Mouse (Mus musculus) layer of hippocampus, postnatal 10 days (tissue): Measurements from ENCODE around the gene Igsf21. TPM values are rescaled to one million over a fixed set of nuclear protein-coding genes. Genes with fewer than 3 reads are reported as not detected.

ENCODE experiments used
- DNase-seq, 2 experiments: peaks; one replicate each; pipeline ENCODE4 v3.0.0; 2021; ENCODE audit warnings: low spot score in 2 of 2
- total RNA-seq, 2 experiments: library from RNA; stranded (reverse); gene quantifications; 2 replicates each; pipeline ENCODE4 v1.2.3; 2021

The Igsf21 gene
- total RNA-seq, 2 experiments from 2014 or later = 96.1 to 97.0 TPM

- DNase-seq = no peak
Measured at GRCm38 (mm10) chr4:140147079-140147840, 99.3 kb downstream of the Igsf21 start.

GRCm38 (mm10) chr4:140143884-140144525 is 102.6 kb downstream of the Igsf21 start:
- no peak for DNase-seq

DNA sequence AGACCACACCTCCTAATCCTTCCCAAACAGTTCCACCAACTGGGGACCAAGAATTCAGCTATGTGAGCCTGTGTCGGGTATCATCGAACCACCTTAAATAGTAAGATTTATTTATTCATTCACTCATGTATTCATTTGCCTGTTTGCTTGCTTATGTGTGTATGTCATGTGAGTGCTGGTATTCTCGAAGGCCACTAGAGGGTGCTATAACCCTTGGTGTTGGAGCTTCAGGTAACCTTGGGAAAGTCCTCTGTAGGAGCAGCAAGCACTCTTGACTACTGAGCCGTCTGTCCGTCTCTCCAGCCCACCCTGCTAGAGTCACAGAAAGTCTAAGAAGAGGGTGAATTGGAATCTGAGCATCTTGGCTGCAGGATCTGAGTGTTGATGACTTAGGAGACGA is 103.4 kb downstream of the Igsf21 start:
- DNase-seq = no peak

DNA sequence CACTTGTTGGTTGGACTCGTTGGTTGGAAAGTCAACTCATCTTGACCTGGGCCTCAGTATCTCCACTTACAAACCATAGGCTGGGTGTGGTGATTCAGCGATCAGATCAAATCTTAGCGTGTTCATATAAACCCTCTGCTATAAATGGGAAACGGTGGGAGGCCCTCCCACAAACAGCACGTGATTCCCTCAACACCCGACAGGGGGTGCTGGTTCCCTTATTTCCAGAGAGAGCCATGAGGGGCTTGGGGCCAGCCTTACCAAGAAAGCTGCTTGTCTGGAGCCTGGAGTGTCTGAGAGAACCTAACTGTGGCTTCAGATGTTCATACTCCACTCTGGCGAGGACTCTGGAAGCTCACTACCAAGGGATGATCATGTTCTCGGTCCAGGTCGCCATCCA is 106.1 kb downstream of the Igsf21 start:
- peak; percentile 65 to 67 for DNase-seq

GRCm38 (mm10) chr4:140138846-140139245 is 107.7 kb downstream of the Igsf21 start:
- no peak for DNase-seq

- no peak for DNase-seq
Measured at GRCm38 (mm10) chr4:140131625-140132321, 114.8 kb downstream of the Igsf21 start.

GRCm38 (mm10) chr4:140131201-140131600 is 115.4 kb downstream of the Igsf21 start:
- no peak for DNase-seq

GRCm38 (mm10) chr4:140129553-140130275 is 116.9 kb downstream of the Igsf21 start:
- DNase-seq = no peak

- DNase-seq = no peak
Measured at GRCm38 (mm10) chr4:140128116-140128515, 118.5 kb downstream of the Igsf21 start.

DNA sequence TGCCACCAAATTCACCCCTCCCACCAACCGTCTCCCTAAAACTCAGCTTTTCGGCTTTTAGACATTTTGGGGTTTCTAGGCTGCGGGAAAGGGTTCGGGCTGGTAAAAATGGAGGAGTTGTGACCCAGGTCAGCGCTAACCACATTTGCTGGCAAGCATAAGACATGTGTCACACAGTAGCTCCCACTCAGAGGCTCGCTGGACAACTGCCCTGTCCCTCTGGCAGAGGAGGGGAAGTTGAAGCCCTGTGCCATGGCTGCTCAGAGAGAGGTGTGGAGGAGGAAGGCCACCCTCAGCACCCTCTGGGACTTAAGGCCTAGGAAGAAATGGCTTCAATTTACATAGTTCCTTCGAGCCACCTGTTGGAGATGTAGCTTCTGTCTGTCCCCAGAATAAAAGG is 120.8 kb downstream of the Igsf21 start:
- DNase-seq = no peak

- no peak for DNase-seq
Measured at GRCm38 (mm10) chr4:140122534-140122933, 124.0 kb downstream of the Igsf21 start.

- no peak for DNase-seq
Measured at GRCm38 (mm10) chr4:140117275-140117691, 129.3 kb downstream of the Igsf21 start.

DNA sequence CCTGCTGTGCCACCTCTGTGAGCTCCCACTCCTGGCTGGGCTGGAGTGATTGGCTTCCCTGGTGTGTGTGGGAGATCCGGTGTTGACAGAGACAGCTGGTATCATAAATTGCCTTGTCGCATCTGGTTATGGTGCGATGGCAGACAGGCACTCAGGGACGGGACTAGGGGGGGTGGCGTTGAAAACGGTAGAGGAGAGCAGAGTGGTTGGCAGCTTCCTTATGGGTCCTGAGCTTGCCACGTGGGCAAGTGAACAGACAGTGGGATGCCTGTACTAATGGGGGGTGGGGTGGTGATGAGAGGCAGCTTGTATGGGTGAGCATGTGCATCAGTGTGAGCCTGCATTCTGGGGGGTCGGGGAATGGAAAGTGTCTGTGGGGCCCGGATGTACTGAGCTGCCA is 130.8 kb downstream of the Igsf21 start:
- peak; percentile 56 for DNase-seq

DNA sequence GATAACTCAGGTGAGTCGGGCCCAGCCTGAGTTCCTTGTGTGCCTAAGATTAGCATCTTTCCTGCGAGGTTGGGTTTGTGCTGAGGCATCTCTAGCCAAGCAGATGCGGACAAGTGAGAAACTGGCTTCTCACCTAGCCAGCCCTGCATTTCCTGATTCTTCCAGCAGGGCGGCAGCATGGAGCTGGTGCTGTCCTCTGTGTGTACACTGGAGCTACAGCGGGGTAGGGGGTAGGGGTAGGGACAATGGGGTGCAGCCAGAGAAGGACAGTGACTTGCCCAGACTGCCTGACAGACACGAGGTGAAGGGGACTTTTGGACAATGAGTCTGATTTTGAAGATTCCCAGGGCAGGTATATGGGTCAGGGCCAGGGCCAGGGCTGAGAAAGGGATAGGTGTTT is 131.5 kb downstream of the Igsf21 start:
- DNase-seq = no peak

- no peak for DNase-seq
Measured at GRCm38 (mm10) chr4:140113690-140114475, 132.7 kb downstream of the Igsf21 start.

- no peak for DNase-seq
Measured at GRCm38 (mm10) chr4:140109626-140109948, 137.0 kb downstream of the Igsf21 start.

DNA sequence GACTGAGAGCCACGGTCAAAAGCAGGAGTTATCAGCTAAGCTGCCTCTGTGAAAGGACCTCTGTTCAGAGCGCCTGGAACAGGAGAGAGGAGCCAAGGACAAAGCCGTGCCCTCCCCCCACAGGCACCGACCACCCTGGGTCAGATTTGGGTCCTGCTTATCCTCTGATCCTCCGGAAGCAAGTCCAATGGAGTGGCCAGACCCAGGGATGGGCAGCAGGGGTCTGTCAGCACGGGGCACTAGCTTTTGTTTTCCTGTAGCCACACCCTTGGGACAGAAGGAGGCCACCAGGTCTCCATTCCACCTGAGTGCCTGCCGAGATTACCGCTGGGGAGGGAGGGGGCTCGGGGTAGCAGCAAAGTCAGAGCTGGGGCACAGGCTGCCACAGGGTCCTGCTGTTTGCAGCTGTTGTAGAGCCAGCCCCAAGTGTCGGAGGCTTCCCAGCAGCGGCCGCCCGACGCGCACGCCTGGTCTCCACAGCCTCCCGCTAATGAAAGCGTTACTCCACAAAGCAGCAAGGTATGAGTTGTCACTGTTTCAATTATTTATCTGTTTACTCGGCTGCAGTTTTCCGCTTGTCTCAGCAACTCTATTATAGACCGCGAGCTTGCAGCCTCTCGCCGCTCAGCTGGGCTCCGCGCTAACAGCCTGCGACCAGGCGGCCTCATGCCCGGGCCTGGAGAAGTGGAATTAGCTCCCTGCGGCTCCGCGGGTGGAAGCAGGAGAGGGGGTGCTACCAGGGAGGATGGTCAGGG is 137.5 kb downstream of the Igsf21 start:
- DNase-seq = no peak

DNA sequence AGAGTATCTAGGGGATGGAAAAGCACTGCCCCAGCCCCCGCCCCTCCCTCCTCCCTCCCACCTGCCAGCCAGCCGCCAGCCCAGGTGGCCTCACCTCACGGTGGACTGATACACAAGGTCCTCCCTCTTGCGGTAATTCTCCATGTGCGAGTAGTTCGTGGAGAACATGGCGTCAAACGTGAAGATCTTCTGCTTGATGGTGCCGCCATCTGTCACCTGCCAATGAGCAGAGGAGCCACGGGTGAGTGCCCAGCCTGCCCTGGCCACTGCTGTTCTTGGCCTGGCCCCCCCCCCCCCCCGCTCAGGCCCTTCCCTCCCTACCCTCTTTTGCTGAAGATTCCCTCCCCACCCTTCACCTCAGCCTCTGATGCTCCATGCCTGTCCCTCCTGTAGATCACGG is 139.4 kb downstream of the Igsf21 start:
- DNase-seq = no peak

GRCm38 (mm10) chr4:140104795-140105194 is 141.8 kb downstream of the Igsf21 start:
- no peak for DNase-seq
